Mouse (Mus musculus): ENCODE data around the gene Epha4. TPM values are rescaled to one million over a fixed set of nuclear protein-coding genes. Genes with fewer than 3 reads are reported as not detected.

Gene Epha4
- total RNA-seq, 2 experiments from 2014 or later = 6.3 to 10.0 TPM

GRCm38 (mm10) chr1:77446438-77446837 lies 68.5 kb downstream of the Epha4 start:
- no peak for DNase-seq

- no peak for DNase-seq
Measured at GRCm38 (mm10) chr1:77444648-77445047, 70.2 kb downstream of the Epha4 start.

- no peak for DNase-seq
Measured at GRCm38 (mm10) chr1:77441987-77442386, 72.9 kb downstream of the Epha4 start.

GRCm38 (mm10) chr1:77441401-77441800 lies 73.5 kb downstream of the Epha4 start:
- DNase-seq = no peak

GRCm38 (mm10) chr1:77440512-77440911 lies 74.4 kb downstream of the Epha4 start:
- no peak for DNase-seq

GRCm38 (mm10) chr1:77439383-77440074 lies 75.4 kb downstream of the Epha4 start:
- no peak for DNase-seq

GRCm38 (mm10) chr1:77438639-77439038 lies 76.2 kb downstream of the Epha4 start:
- DNase-seq = no peak

GRCm38 (mm10) chr1:77437881-77438610 lies 76.8 kb downstream of the Epha4 start:
- no peak for DNase-seq

GRCm38 (mm10) chr1:77435045-77435444 lies 79.8 kb downstream of the Epha4 start:
- no peak for DNase-seq

- DNase-seq = no peak
Measured at GRCm38 (mm10) chr1:77433148-77433547, 81.7 kb downstream of the Epha4 start.

GRCm38 (mm10) chr1:77432489-77432888 lies 82.4 kb downstream of the Epha4 start:
- no peak for DNase-seq

GRCm38 (mm10) chr1:77429174-77429573 lies 85.7 kb downstream of the Epha4 start:
- no peak for DNase-seq

- no peak for DNase-seq
Measured at GRCm38 (mm10) chr1:77426956-77427355, 87.9 kb downstream of the Epha4 start.

- no peak for DNase-seq
Measured at GRCm38 (mm10) chr1:77425171-77425570, 89.7 kb downstream of the Epha4 start.

- no peak for DNase-seq
Measured at GRCm38 (mm10) chr1:77421081-77421480, 93.8 kb downstream of the Epha4 start.

- DNase-seq = no peak
Measured at GRCm38 (mm10) chr1:77420348-77420747, 94.5 kb downstream of the Epha4 start.

GRCm38 (mm10) chr1:77416872-77417271 lies 98.0 kb downstream of the Epha4 start:
- no peak for DNase-seq

GRCm38 (mm10) chr1:77412871-77413669 lies 101.8 kb downstream of the Epha4 start:
- no peak for DNase-seq

- DNase-seq = no peak
Measured at GRCm38 (mm10) chr1:77412285-77412684, 102.6 kb downstream of the Epha4 start.

- DNase-seq = no peak
Measured at GRCm38 (mm10) chr1:77411222-77411621, 103.7 kb downstream of the Epha4 start.

- DNase-seq = no peak
Measured at GRCm38 (mm10) chr1:77410716-77411115, 104.2 kb downstream of the Epha4 start.

- DNase-seq = peak; percentile 10
Measured at GRCm38 (mm10) chr1:77410153-77410552, 104.7 kb downstream of the Epha4 start.

- DNase-seq = no peak
Measured at GRCm38 (mm10) chr1:77409509-77409908, 105.4 kb downstream of the Epha4 start.
